Mouse (Mus musculus) thymus, postnatal 0 days (tissue): ENCODE data around the gene Sec22b. TPM values are rescaled to one million over a fixed set of nuclear protein-coding genes. Genes with fewer than 3 reads are reported as not detected.

ENCODE experiments used
- DNase-seq: peaks from one replicate; pipeline ENCODE4 v3.0.0-alpha.2; 2015; ENCODE audit warnings: low spot score
- polyA plus RNA-seq: library from polyadenylated mRNA; unstranded; fragments of >200 nt; fragmentation: Nextera tagmentation; extraction: Ambion mirVana; gene quantifications from 2 replicates; pipeline ENCODE4 v1.2.1, GENCODE M21; 2015

The Sec22b gene
- polyA plus RNA-seq, 1 experiment from 2014 or later: 108 TPM

- no peak for DNase-seq
Measured at GRCm38 (mm10) chr3:97901586-97901985, 596 bp downstream of the Sec22b start.

GRCm38 (mm10) chr3:97909737-97910136, 8.7 kb downstream of the Sec22b start:
- no peak for DNase-seq

- DNase-seq: no peak
Measured at GRCm38 (mm10) chr3:97911093-97911492, 10.1 kb downstream of the Sec22b start.

- peak; percentile 25 for DNase-seq
Measured at GRCm38 (mm10) chr3:97915081-97915480, 14.1 kb downstream of the Sec22b start.

- no peak for DNase-seq
Measured at GRCm38 (mm10) chr3:97918885-97919550, 18.0 kb downstream of the Sec22b start.

- no peak for DNase-seq
Measured at GRCm38 (mm10) chr3:97925246-97925645, 24.3 kb downstream of the Sec22b start.

GRCm38 (mm10) chr3:97927322-97927721, 26.3 kb downstream of the Sec22b start:
- DNase-seq: no peak

GRCm38 (mm10) chr3:97928968-97929858, 28.2 kb downstream of the Sec22b start:
- DNase-seq: peak; percentile 84

GRCm38 (mm10) chr3:97930141-97930786, 29.3 kb downstream of the Sec22b start:
- DNase-seq: no peak

- no peak for DNase-seq
Measured at GRCm38 (mm10) chr3:97930787-97931158, 29.8 kb downstream of the Sec22b start.

GRCm38 (mm10) chr3:97931310-97931885, 30.4 kb downstream of the Sec22b start:
- DNase-seq: no peak

GRCm38 (mm10) chr3:97932131-97932530, 31.1 kb downstream of the Sec22b start:
- peak; percentile 28 for DNase-seq

GRCm38 (mm10) chr3:97932771-97933170, 31.8 kb downstream of the Sec22b start:
- no peak for DNase-seq

GRCm38 (mm10) chr3:97933251-97933650, 32.3 kb downstream of the Sec22b start:
- DNase-seq: peak; percentile 73

GRCm38 (mm10) chr3:97933811-97934210, 32.8 kb downstream of the Sec22b start:
- DNase-seq: no peak

GRCm38 (mm10) chr3:97934331-97935300, 33.6 kb downstream of the Sec22b start:
- DNase-seq: peak; percentile 27

GRCm38 (mm10) chr3:97937068-97937944, 36.3 kb downstream of the Sec22b start:
- no peak for DNase-seq

- DNase-seq: no peak
Measured at GRCm38 (mm10) chr3:97937945-97938266, 36.9 kb downstream of the Sec22b start.

- no peak for DNase-seq
Measured at GRCm38 (mm10) chr3:97938814-97939526, 38.0 kb downstream of the Sec22b start.
